Comparison of ENCODE assay signal across 8 mouse cellular contexts in genomic region chr15:98893940-98894745, GRCm38 (mm10). TPM values are rescaled to one million over a fixed set of nuclear protein-coding genes. Genes with fewer than 3 reads are reported as not detected.
DNase-seq lines count a peak whose midpoint lies in the region; ATAC-seq lines count a peak whose summit lies in the region.

Gene Rhebl1 (minus strand): TSS chr15:98894540.

- H3K27ac ChIP-seq in brown adipose tissue, adult 24 weeks (replicated peaks; ENCODE audit: low read depth, low read length) = no peak within 1 kb of the TSS; the same call in 1 of the 2 replicates
- H3K27ac ChIP-seq in heart, embryonic 12.5 days (ENCODE audit: poor library complexity, severe bottlenecking) = peak within 1 kb of the TSS; percentile 51; the same call in 1 of the 2 replicates
- H3K27ac ChIP-seq in stomach, embryonic 14.5 days (ENCODE audit: low read length) = no peak within 1 kb of the TSS

- H3K4me3 ChIP-seq in brown adipose tissue, adult 24 weeks (ENCODE audit: insufficient read depth, low read depth, low read length) = peak within 1 kb of the TSS; percentile 76
- peak within 1 kb of the TSS; percentile 59 for H3K4me3 ChIP-seq in heart, embryonic 12.5 days
- peak within 1 kb of the TSS; percentile 54 for H3K4me3 ChIP-seq in stomach, embryonic 14.5 days (ENCODE audit: low read depth, low read length)

- ATAC-seq in heart, embryonic 12.5 days (ENCODE audit: insufficient number of reproducible peaks, low FRiP score) = no peak
- peak; percentile 38 for ATAC-seq in megakaryocyte, adult 5-6 weeks (ENCODE audit: poor library complexity, severe bottlenecking)
- ATAC-seq in stomach, embryonic 14.5 days (ENCODE audit: insufficient number of reproducible peaks, insufficient read depth, low FRiP score, low read depth) = 0 out of 2 replicates have a peak, but pooled peaks have one; percentile 30

- peak; percentile 43 for DNase-seq in cerebellum, adult 8-10 months
- DNase-seq in cerebellum, adult 11 months = no peak
- peak; percentile 38 to 46 for DNase-seq in B cell, adult 2 months
- peak; percentile 57 to 73 for DNase-seq in kidney, postnatal 4 days

- H3K4me2 ChIP-seq in heart, embryonic 12.5 days = peak within 1 kb of the TSS; percentile 95
- peak within 1 kb of the TSS; percentile 98 for H3K4me2 ChIP-seq in stomach, embryonic 14.5 days (replicated peaks; ENCODE audit: low read depth, low read length)

- H3K36me3 ChIP-seq in heart, embryonic 12.5 days = no peaks in the 10 kb centered on the region
- H3K36me3 ChIP-seq in stomach, embryonic 14.5 days (ENCODE audit: control insufficient read depth, insufficient read depth, low read length) = no peaks in the 10 kb centered on the region

- peak within 1 kb of the TSS; percentile 64 for H3K9ac ChIP-seq in heart, embryonic 12.5 days
- H3K9ac ChIP-seq in stomach, embryonic 14.5 days (replicated peaks; ENCODE audit: low read depth, low read length) = peak within 1 kb of the TSS; percentile 45; the same call in 1 of the 2 replicates

- 1% methylated on average over 77 of the region's 77 CpGs for WGBS in heart, embryonic 12.5 days
- 1% methylated on average over 77 of the region's 77 CpGs for WGBS in stomach, embryonic 14.5 days

- no peaks in the 10 kb centered on the region for H3K9me3 ChIP-seq in heart, embryonic 12.5 days (replicated peaks)
- no peaks in the 10 kb centered on the region for H3K9me3 ChIP-seq in stomach, embryonic 14.5 days (ENCODE audit: control insufficient read depth, low read depth, low read length)

- peaks cover 15% of the 10 kb centered on the region for H3K4me1 ChIP-seq in brown adipose tissue, adult 24 weeks (ENCODE audit: control insufficient read depth, insufficient read depth, insufficient read length, low read length)
- peaks cover 49% of the 10 kb centered on the region for H3K4me1 ChIP-seq in heart, embryonic 12.5 days (replicated peaks)
- peaks cover 27% of the 10 kb centered on the region for H3K4me1 ChIP-seq in stomach, embryonic 14.5 days (ENCODE audit: control insufficient read depth, insufficient read depth, low read length)

- peaks cover 70% of the 10 kb centered on the region for H3K27me3 ChIP-seq in heart, embryonic 12.5 days (replicated peaks)
- H3K27me3 ChIP-seq in stomach, embryonic 14.5 days (ENCODE audit: control insufficient read depth, insufficient read depth, low read length) = peaks cover 45% of the 10 kb centered on the region

RNA-seq across cellular contexts. Expression of gene Rhebl1, which starts in this region (rescaled TPM):
- not detected in 2 replicates for polyA plus RNA-seq in brown adipose tissue, adult 24 weeks (2012; ENCODE audit: insufficient read depth, insufficient read length, missing spikeins)
- 4.3 and 6.1 TPM in 2 replicates for polyA plus RNA-seq in heart, embryonic 12.5 days (2016; fragmentation: Nextera tagmentation; extraction: Ambion mirVana)
- total RNA-seq in megakaryocyte, adult 5-6 weeks (2015) = 4.8 and 9.6 TPM in 2 replicates
- total RNA-seq in megakaryocyte, adult 5-6 weeks (2017) = 3.4 and 10.2 TPM in 2 replicates
- polyA plus RNA-seq in stomach, embryonic 14.5 days (2014; fragmentation: Nextera tagmentation; extraction: Ambion mirVana) = 8.1 and 9.9 TPM in 2 replicates
